ENCODE assay signal across 18 mouse cellular contexts in the genomic region with DNA sequence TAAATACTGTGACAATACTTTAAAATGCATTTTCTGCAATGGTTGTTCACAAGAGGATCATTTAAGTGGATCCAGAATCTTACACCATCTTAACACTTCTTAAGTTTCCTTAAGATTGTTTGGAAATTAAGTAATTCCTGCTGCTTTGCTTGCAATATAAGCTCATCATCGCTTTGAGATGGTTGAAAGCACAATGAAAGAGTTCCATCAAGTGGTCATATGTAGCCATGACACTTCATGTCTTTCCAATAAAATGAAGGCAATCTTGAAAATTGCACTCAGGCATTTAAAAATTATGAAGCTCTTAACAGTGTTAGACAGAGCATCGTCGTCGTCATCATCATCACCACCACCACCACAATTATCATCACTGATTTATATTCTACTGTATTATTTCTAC.
A peak's percentile ranks its signal among the peaks of the same experiment; 100 is the strongest.
DNase-seq lines count a peak whose midpoint lies in the region; ATAC-seq and TF ChIP-seq lines count a peak whose summit lies in the region.
"Had no signal": no experiment of that assay in that cellular context is flagged by ENCODE, and none has a peak within 500 bp of the region (broad histone marks: within the 10 kb centered on the region; RNA-seq: fewer than 3 reads in every experiment).

No protein-coding gene starts in this region.

- H3K27me3 ChIP-seq in liver, postnatal 0 days (ENCODE audit: insufficient read depth, low read length) = no peaks in the 10 kb centered on the region
- no peaks in the 10 kb centered on the region for H3K27me3 ChIP-seq in liver, embryonic 11.5 days (replicated peaks; ENCODE audit: control insufficient read depth, insufficient read depth, low read length)
- H3K27me3 ChIP-seq: CH12.LX; embryonic facial prominence, embryonic 15.5 days; limb, embryonic 15.5 days had no signal

- no peak for ATAC-seq in liver, postnatal 0 days
- no peak; the same call in 1 of the 2 replicates for ATAC-seq in liver, embryonic 11.5 days (replicated peaks; ENCODE audit: low FRiP score)
- peak; percentile 95 for ATAC-seq in megakaryocyte progenitor cell, adult 5-6 weeks (replicated peaks; ENCODE audit: poor library complexity)
- ATAC-seq: forebrain, embryonic 16.5 days had no signal

- H3K36me3 ChIP-seq in liver, postnatal 0 days (replicated peaks; ENCODE audit: insufficient read depth, low read length) = no peaks in the 10 kb centered on the region
- H3K36me3 ChIP-seq in liver, embryonic 11.5 days (ENCODE audit: control insufficient read depth, insufficient read depth, low read length) = no peaks in the 10 kb centered on the region
- H3K36me3 ChIP-seq: embryonic facial prominence, embryonic 15.5 days; limb, embryonic 15.5 days had no signal

- no peak overlapping the region for H3K9ac ChIP-seq in liver, postnatal 0 days (replicated peaks)
- no peak overlapping the region for H3K9ac ChIP-seq in liver, embryonic 11.5 days (ENCODE audit: low read depth, low read length)
- H3K9ac ChIP-seq: embryonic facial prominence, embryonic 15.5 days; limb, embryonic 15.5 days had no signal

- no peak overlapping the region for H3K4me3 ChIP-seq in gastrocnemius, adult 2 months
- H3K4me3 ChIP-seq in liver, postnatal 0 days (ENCODE audit: low read depth, low read length) = no peak overlapping the region
- no peak overlapping the region for H3K4me3 ChIP-seq in liver, embryonic 11.5 days (ENCODE audit: low read depth, low read length)
- H3K4me3 ChIP-seq: embryonic facial prominence, embryonic 15.5 days; limb, embryonic 15.5 days; myocyte had no signal

- no peak overlapping the region for H3K4me2 ChIP-seq in liver, postnatal 0 days (ENCODE audit: low read depth, low read length)
- no peak overlapping the region for H3K4me2 ChIP-seq in liver, embryonic 11.5 days
- H3K4me2 ChIP-seq: embryonic facial prominence, embryonic 15.5 days; limb, embryonic 15.5 days had no signal

- H3K27ac ChIP-seq in gastrocnemius, adult 2 months = no peak overlapping the region
- H3K27ac ChIP-seq in liver, postnatal 0 days (ENCODE audit: low read depth) = no peak overlapping the region
- H3K27ac ChIP-seq in liver, embryonic 11.5 days (ENCODE audit: low read depth, low read length) = no peak overlapping the region
- H3K27ac ChIP-seq: embryonic facial prominence, embryonic 15.5 days; limb, embryonic 15.5 days; macrophage had no signal

- TF ChIP-seq EP300 in liver, postnatal 0 days (IDR thresholded peaks at IDR 0.05; ENCODE audit: low read depth) = no peak

- no peaks in the 10 kb centered on the region for H3K4me1 ChIP-seq in liver, postnatal 0 days (ENCODE audit: insufficient read depth)
- no peaks in the 10 kb centered on the region for H3K4me1 ChIP-seq in liver, embryonic 11.5 days (replicated peaks; ENCODE audit: control insufficient read depth, insufficient read depth, low read length)
- H3K4me1 ChIP-seq: embryonic facial prominence, embryonic 15.5 days; limb, embryonic 15.5 days had no signal

- intact Hi-C loops in gastrocnemius, adult 2 months (cut with DNase I) = no loop called here

- DNase-seq in gastrocnemius, adult 2 months = no peak
- no peak for DNase-seq in gastrocnemius, postnatal 25 days
- DNase-seq in liver, postnatal 0 days = no peak
- DNase-seq in liver, embryonic 11.5 days (ENCODE audit: low spot score) = no peak
- peak; percentile 26 for DNase-seq in MEL-GATA-1-ER (ENCODE audit: extremely low read depth, low read depth)
- no peak for DNase-seq in urinary bladder, postnatal 14 days (ENCODE audit: low spot score)
- no peak for DNase-seq in urinary bladder, postnatal 36 days (ENCODE audit: low spot score in 2 of 2)
- DNase-seq: adrenal gland, postnatal 14 days; cerebellum, adult 11 months; kidney, adult 11 months; kidney, postnatal 4 days had no signal

- 61% methylated on average over 4 of the region's 4 CpGs for WGBS in liver, postnatal 0 days (ENCODE audit: insufficient replicate concordance)
- 69% methylated on average over 4 of the region's 4 CpGs for WGBS in liver, embryonic 11.5 days

- peak; percentile 33 for TF ChIP-seq CTCF in gastrocnemius, adult 2 months (IDR thresholded peaks at IDR 0.05)
- peak; percentile 46 for TF ChIP-seq CTCF in liver, postnatal 0 days (IDR thresholded peaks at IDR 0.05; ENCODE audit: low read depth)

- no peaks in the 10 kb centered on the region for H3K9me3 ChIP-seq in liver, postnatal 0 days (ENCODE audit: low read length)
- no peaks in the 10 kb centered on the region; the same call in 1 of the 2 replicates for H3K9me3 ChIP-seq in liver, embryonic 11.5 days (ENCODE audit: control insufficient read depth, low read length)
- H3K9me3 ChIP-seq: embryonic facial prominence, embryonic 15.5 days; limb, embryonic 15.5 days had no signal
